Mouse (Mus musculus) limb, embryonic 12.5 days (tissue): Measurements from ENCODE around the gene Cul7. TPM values are rescaled to one million over a fixed set of nuclear protein-coding genes. Genes with fewer than 3 reads are reported as not detected.

Experiments
- ATAC-seq: fragments of 200-750 bp; cut with Nextera tagmentation; 2 replicates; pipeline ENCODE4 v1.8.0; 2017; ENCODE audit warnings: low read depth, moderate TSS enrichment; ENCODE audit not compliant: insufficient number of reproducible peaks, insufficient read depth, low FRiP score, low TSS enrichment
- H3K27ac ChIP-seq: fragments of 300-500 bp; sonication (generic); 2 replicates; pipeline ENCODE4 v1.5.1; 2016; ENCODE audit warnings: mild to moderate bottlenecking, moderate library complexity
- H3K27me3 ChIP-seq: fragments of 300-500 bp; sonication (generic); 2 replicates; pipeline ENCODE4 v1.6.1; 2016; ENCODE audit warnings: mild to moderate bottlenecking, moderate library complexity
- H3K36me3 ChIP-seq: fragments of 300-500 bp; sonication (generic); 2 replicates; pipeline ENCODE4 v1.6.1; 2016; ENCODE audit warnings: mild to moderate bottlenecking, moderate library complexity
- H3K4me1 ChIP-seq: fragments of 300-500 bp; sonication (generic); replicated peaks from 2 replicates; pipeline ENCODE4 v1.6.1; 2016
- H3K4me2 ChIP-seq: fragments of 300-500 bp; sonication (generic); 2 replicates; pipeline ENCODE4 v1.6.1; 2016; ENCODE audit warnings: mild to moderate bottlenecking, moderate library complexity
- H3K4me3 ChIP-seq: fragments of 300-500 bp; sonication (generic); replicated peaks from 2 replicates; pipeline ENCODE4 v1.5.1; 2016; ENCODE audit warnings: mild to moderate bottlenecking
- H3K9ac ChIP-seq: fragments of 300-500 bp; sonication (generic); replicated peaks from 2 replicates; pipeline ENCODE4 v1.6.1; 2016; ENCODE audit warnings: mild to moderate bottlenecking, moderate library complexity
- H3K9me3 ChIP-seq: fragments of 300-500 bp; sonication (generic); 2 replicates; pipeline ENCODE4 v1.6.1; 2016; ENCODE audit warnings: mild to moderate bottlenecking, moderate library complexity
- WGBS: fragments of 180-500 bp; shearing (Covaris S2); methylation state at CpG from one replicate; pipeline ENCODE4 v1.1.7; 2016; 5-methylcytosine and 5-hydroxymethylcytosine counted together
- polyA plus RNA-seq: library from polyadenylated mRNA; unstranded; fragments of >200 nt; fragmentation: Nextera tagmentation; extraction: Ambion mirVana; gene quantifications from 2 replicates; pipeline ENCODE4 v1.2.1, GENCODE M21; 2016

Gene Cul7
- polyA plus RNA-seq, 1 experiment from 2014 or later: 56.1 TPM

- ATAC-seq: no peak
- H3K9ac ChIP-seq: no peak overlapping the region
- H3K4me3 ChIP-seq: no peak overlapping the region
- no peaks in the 10 kb centered on the region for H3K27me3 ChIP-seq
- H3K4me1 ChIP-seq: no peaks in the 10 kb centered on the region
- no peak overlapping the region for H3K27ac ChIP-seq
- H3K4me2 ChIP-seq: no peak overlapping the region
- 96% methylated on average over 12 of the region's 12 CpGs for WGBS
- no peaks in the 10 kb centered on the region for H3K9me3 ChIP-seq
- peaks cover 56% of the 10 kb centered on the region for H3K36me3 ChIP-seq
Observed at GRCm38 (mm10) chr17:46690665-46691064, 40.5 kb downstream of the Cul7 start.

- no peak for ATAC-seq
- H3K36me3 ChIP-seq: peaks cover 55% of the 10 kb centered on the region
Observed at GRCm38 (mm10) chr17:46691390-46691789, 41.3 kb downstream of the Cul7 start.

DNA sequence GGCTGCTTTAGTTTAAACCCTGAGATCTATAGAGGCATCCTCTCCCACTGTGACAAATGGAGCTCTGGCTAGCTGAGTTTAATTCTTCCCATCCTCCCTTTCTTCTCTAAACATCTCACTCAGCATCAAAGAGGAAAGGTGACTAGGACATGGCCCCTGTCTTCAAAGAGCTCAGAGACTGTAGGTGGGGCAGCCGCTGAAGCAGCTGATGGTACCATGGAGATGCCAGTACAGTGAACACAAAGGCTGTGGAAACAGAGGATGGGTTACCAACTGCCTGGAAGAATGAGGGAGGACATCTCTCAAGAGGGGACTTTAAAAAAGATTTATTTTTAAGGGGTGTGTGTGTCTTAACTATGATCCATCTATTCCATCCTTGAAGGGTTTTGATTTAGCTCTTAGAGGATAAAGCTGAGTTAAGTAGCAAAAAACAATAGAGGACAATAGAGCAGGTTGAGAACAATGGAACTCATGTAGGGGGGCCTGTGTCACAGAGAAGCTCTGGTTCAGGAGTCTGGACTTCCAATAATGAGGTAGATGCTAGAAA lies 44.5 kb downstream of the Cul7 start:
- H3K9me3 ChIP-seq: no peaks in the 10 kb centered on the region
- no peaks in the 10 kb centered on the region for H3K27me3 ChIP-seq
- WGBS: 58% methylated on average over 1 of the region's 1 CpGs
- H3K27ac ChIP-seq: no peak overlapping the region
- no peaks in the 10 kb centered on the region for H3K4me1 ChIP-seq
- ATAC-seq: no peak
- H3K9ac ChIP-seq: no peak overlapping the region
- peaks cover 64% of the 10 kb centered on the region for H3K36me3 ChIP-seq
- no peak overlapping the region for H3K4me3 ChIP-seq
- no peak overlapping the region for H3K4me2 ChIP-seq

More at GRCm38 (mm10) chr17:46691390-46691789, 41.3 kb downstream of the Cul7 start:
- Histone ChIP-seq H3K9me3 (no peaks in the 10 kb centered on the region), H3K4me3 (no peak overlapping the region), H3K27me3 (no peaks in the 10 kb centered on the region), H3K9ac (no peak overlapping the region), H3K4me2 (no peak overlapping the region), H3K4me1 (no peaks in the 10 kb centered on the region), H3K27ac (no peak overlapping the region)
- whole genome bisulfite sequencing: 95% methylated on average over 2 of the region's 2 CpGs

- Histone ChIP-seq H3K4me2 (no peak overlapping the region), H3K4me3 (no peak overlapping the region), H3K27ac (no peak overlapping the region), H3K27me3 (no peaks in the 10 kb centered on the region), H3K9ac (no peak overlapping the region), H3K36me3 (peaks cover 53% of the 10 kb centered on the region), H3K4me1 (peaks cover 18% of the 10 kb centered on the region), H3K9me3 (no peaks in the 10 kb centered on the region)
- ATAC-seq: no peak
- 84% methylated on average over 6 of the region's 6 CpGs for WGBS
Observed at GRCm38 (mm10) chr17:46698515-46698914, 48.4 kb downstream of the Cul7 start.

GRCm38 (mm10) chr17:46699245-46699644 lies 49.1 kb downstream of the Cul7 start:
- no peak for ATAC-seq
- 46% methylated on average over 5 of the region's 5 CpGs for WGBS

DNA sequence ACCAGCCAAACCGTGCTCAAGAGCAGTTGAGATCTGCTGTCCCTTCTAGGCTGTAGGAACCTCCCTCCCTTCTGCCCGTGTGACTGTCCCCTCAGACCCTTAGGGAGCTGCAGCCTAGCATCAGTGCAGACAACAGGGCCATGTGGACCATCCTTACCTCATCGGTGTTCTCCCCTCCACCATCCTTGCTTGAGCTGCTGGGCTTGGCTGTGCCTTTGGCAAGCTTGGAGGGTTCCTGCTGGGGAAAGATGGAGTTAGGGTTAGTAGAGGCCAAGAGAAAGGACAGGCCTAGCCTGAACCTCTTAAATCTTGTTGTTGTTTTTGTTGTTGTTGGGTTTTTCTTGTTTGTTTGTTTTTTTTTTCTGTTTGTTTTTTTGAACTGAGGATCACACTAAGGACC lies 49.8 kb downstream of the Cul7 start:
- no peaks in the 10 kb centered on the region for H3K9me3 ChIP-seq
- no peak overlapping the region for H3K9ac ChIP-seq
- no peak overlapping the region for H3K4me2 ChIP-seq
- H3K4me1 ChIP-seq: peaks cover 24% of the 10 kb centered on the region
- H3K27ac ChIP-seq: no peak overlapping the region
- H3K27me3 ChIP-seq: no peaks in the 10 kb centered on the region
- ATAC-seq: no peak
- WGBS: 70% methylated on average over 3 of the region's 3 CpGs
- H3K4me3 ChIP-seq: no peak overlapping the region
- H3K36me3 ChIP-seq: peaks cover 47% of the 10 kb centered on the region

More at GRCm38 (mm10) chr17:46699245-46699644, 49.1 kb downstream of the Cul7 start:
- H3K4me1 ChIP-seq: peaks cover 24% of the 10 kb centered on the region
- no peak overlapping the region for H3K4me3 ChIP-seq
- H3K9me3 ChIP-seq: no peaks in the 10 kb centered on the region
- H3K9ac ChIP-seq: no peak overlapping the region
- peaks cover 47% of the 10 kb centered on the region for H3K36me3 ChIP-seq
- no peaks in the 10 kb centered on the region for H3K27me3 ChIP-seq
- no peak overlapping the region for H3K4me2 ChIP-seq
- no peak overlapping the region for H3K27ac ChIP-seq

DNA sequence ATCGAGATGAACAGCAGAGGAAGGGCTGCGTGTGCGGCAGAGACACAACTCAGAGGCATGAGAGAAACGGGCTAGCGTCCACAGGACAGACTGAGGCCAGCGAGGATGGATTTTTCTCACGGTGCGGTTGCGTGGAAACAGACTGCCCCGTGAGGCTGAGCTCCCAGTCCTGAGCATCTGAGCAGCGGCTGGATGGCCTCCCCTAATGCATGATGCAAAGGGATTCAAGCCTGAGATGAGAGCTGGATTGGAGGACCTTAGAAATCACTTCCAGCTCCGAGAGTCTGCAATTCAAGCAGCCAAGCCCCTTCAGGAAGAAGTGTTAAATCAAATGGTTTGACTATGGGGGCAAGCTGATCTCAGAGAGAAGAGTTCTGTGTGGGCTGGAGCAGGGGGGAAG lies 51.4 kb downstream of the Cul7 start:
- Histone ChIP-seq H3K9me3 (no peaks in the 10 kb centered on the region), H3K9ac (peak overlapping the region; percentile 24; the same call in 1 of the 2 replicates), H3K4me3 (no peak overlapping the region), H3K4me2 (no peak overlapping the region), H3K4me1 (peaks cover 35% of the 10 kb centered on the region), H3K27me3 (no peaks in the 10 kb centered on the region), H3K36me3 (peaks cover 40% of the 10 kb centered on the region), H3K27ac (0 out of 2 replicates have a peak overlapping the region, but pooled peaks have one; percentile 7)
- 86% methylated on average over 12 of the region's 12 CpGs for WGBS
- no peak for ATAC-seq

GRCm38 (mm10) chr17:46702100-46702499 lies 52.0 kb downstream of the Cul7 start:
- H3K36me3 ChIP-seq: peaks cover 37% of the 10 kb centered on the region
- 87% methylated on average over 12 of the region's 12 CpGs for WGBS
- peaks cover 36% of the 10 kb centered on the region for H3K4me1 ChIP-seq
- H3K4me2 ChIP-seq: 0 out of 2 replicates have a peak overlapping the region, but pooled peaks have one; percentile 87
- no peaks in the 10 kb centered on the region for H3K27me3 ChIP-seq
- peak overlapping the region; percentile 24; the same call in 1 of the 2 replicates for H3K9ac ChIP-seq
- ATAC-seq: no peak
- 0 out of 2 replicates have a peak overlapping the region, but pooled peaks have one; percentile 7 for H3K27ac ChIP-seq
- H3K9me3 ChIP-seq: no peaks in the 10 kb centered on the region
- H3K4me3 ChIP-seq: no peak overlapping the region

- Histone ChIP-seq H3K4me2 (peak overlapping the region; percentile 87), H3K27me3 (no peaks in the 10 kb centered on the region), H3K27ac (no peak overlapping the region), H3K9me3 (no peaks in the 10 kb centered on the region), H3K4me1 (peaks cover 36% of the 10 kb centered on the region), H3K36me3 (peaks cover 33% of the 10 kb centered on the region), H3K4me3 (0 out of 2 replicates have a peak overlapping the region, but pooled peaks have one; percentile 89), H3K9ac (peak overlapping the region; percentile 91; the same call in 1 of the 2 replicates)
- no peak for ATAC-seq
- 88% methylated on average over 5 of the region's 5 CpGs for WGBS
Observed at GRCm38 (mm10) chr17:46702506-46702905, 52.4 kb downstream of the Cul7 start.

DNA sequence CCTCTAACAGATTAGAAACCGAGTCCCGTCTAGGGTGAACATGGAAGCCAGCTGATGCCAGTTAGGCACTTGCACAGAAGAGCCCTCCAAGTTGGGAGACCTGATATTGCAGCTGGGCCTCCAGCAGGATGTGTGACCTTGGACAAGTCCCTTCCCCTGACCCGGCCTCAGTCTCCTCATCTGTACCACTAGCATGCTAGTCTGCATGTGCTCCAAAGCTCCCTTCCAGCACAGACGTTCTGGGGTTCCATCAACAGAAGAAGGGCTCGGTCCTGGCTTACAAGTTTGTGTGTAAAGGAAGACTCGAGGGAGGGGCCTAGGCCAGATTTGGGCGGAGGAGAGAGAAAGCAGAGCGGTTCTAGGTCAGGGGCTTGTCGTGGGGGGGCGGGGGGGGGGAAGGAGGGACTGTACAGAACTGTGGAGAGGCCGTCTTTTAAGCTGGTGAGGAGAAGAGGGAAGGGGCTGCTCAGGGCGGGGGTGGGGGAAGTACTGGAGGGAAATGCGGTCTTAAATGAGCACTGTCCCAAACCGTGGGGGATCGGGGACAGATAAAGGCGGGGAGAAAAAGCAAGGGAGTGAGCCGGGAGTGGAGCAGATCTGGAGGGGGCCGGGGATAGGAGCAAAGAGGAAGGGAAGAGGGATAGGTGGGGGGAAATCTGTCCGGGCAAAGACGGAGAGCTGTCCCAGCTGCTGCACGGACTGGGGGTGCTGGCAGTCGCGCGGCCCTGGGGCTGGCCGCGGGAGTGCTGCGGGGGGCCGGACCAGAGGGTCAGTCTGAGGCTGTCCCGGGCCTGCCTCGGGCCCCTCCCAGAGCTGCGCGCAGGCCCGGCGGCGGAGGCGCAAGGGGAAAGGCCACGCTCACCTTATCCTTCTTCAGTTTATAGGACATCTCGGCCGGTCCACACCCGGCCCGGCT lies 54.1 kb downstream of the Cul7 start:
- Histone ChIP-seq H3K4me1 (peaks cover 36% of the 10 kb centered on the region), H3K4me2 (peak overlapping the region; percentile 87), H3K27ac (peak overlapping the region; percentile 93), H3K9me3 (no peaks in the 10 kb centered on the region), H3K36me3 (peaks cover 16% of the 10 kb centered on the region), H3K27me3 (no peaks in the 10 kb centered on the region), H3K9ac (peak overlapping the region; percentile 91), H3K4me3 (peak overlapping the region; percentile 89)
- peak; percentile 76 for ATAC-seq
- WGBS: 5% methylated on average over 40 of the region's 41 CpGs
